Mouse (Mus musculus) adipocyte (in vitro differentiated cells): ENCODE measurements at regions not wholly inside any gene's neighbourhood (a gene's known extent, or its start where the extent isn't known, plus 50 kb on each side); places are given as distances from the start of the nearest gene placed in this dataset.

ENCODE experiments used
- DNase-seq: peaks from one replicate; pipeline ENCODE4 v3.0.0-alpha.2; 2016; ENCODE audit warnings: low spot score

- DNase-seq = no peak
Measured at GRCm38 (mm10) chr4:5206394-5207099, 413.4 kb upstream of the Impad1 start.

- DNase-seq = peak; percentile 54
Measured at GRCm38 (mm10) chr4:5205328-5206208, 412.4 kb upstream of the Impad1 start.

GRCm38 (mm10) chr4:5194272-5194671, 401.1 kb upstream of the Impad1 start:
- no peak for DNase-seq

- no peak for DNase-seq
Measured at GRCm38 (mm10) chr4:5181591-5181990, 388.4 kb upstream of the Impad1 start.

GRCm38 (mm10) chr4:5178991-5179693, 386.0 kb upstream of the Impad1 start:
- no peak for DNase-seq

- DNase-seq = no peak
Measured at GRCm38 (mm10) chr4:5165263-5165662, 372.1 kb upstream of the Impad1 start.

GRCm38 (mm10) chr4:5160931-5161330, 367.8 kb upstream of the Impad1 start:
- no peak for DNase-seq

GRCm38 (mm10) chr4:5130726-5131125, 337.6 kb upstream of the Impad1 start:
- DNase-seq = peak; percentile 82

- no peak for DNase-seq
Measured at GRCm38 (mm10) chr4:5126059-5126458, 332.9 kb upstream of the Impad1 start.

GRCm38 (mm10) chr4:5098411-5098810, 305.3 kb upstream of the Impad1 start:
- DNase-seq = no peak

GRCm38 (mm10) chr4:5078723-5079122, 285.6 kb upstream of the Impad1 start:
- DNase-seq = peak; percentile 39

GRCm38 (mm10) chr4:5074754-5075153, 281.6 kb upstream of the Impad1 start:
- peak; percentile 8 for DNase-seq

GRCm38 (mm10) chr4:5071243-5071642, 278.1 kb upstream of the Impad1 start:
- no peak for DNase-seq

- no peak for DNase-seq
Measured at GRCm38 (mm10) chr4:5059290-5059955, 266.3 kb upstream of the Impad1 start.

GRCm38 (mm10) chr4:5029929-5030328, 236.8 kb upstream of the Impad1 start:
- no peak for DNase-seq

- DNase-seq = no peak
Measured at GRCm38 (mm10) chr4:4987491-4987890, 194.3 kb upstream of the Impad1 start.

- no peak for DNase-seq
Measured at GRCm38 (mm10) chr4:4983474-4984194, 190.5 kb upstream of the Impad1 start.

- peak; percentile 29 for DNase-seq
Measured at GRCm38 (mm10) chr4:4971800-4972319, 178.7 kb upstream of the Impad1 start.

- no peak for DNase-seq
Measured at GRCm38 (mm10) chr4:4948956-4949355, 155.8 kb upstream of the Impad1 start.

GRCm38 (mm10) chr4:4944498-4944897, 151.3 kb upstream of the Impad1 start:
- DNase-seq = no peak

- no peak for DNase-seq
Measured at GRCm38 (mm10) chr4:4925741-4926140, 132.6 kb upstream of the Impad1 start.
